Mouse (Mus musculus) v-Abl transformed pro-B cells (cell line): ENCODE measurements around the gene Kctd17.

Experiments
- in situ Hi-C, 2 experiments: fragments of 400-800 bp; cut with MboI; formaldehyde crosslinking; loops; one replicate each; pipeline ENCODE4 v1.15.1; 2025; ENCODE audit not compliant: unreplicated experiment in 2 of 2

The Kctd17 gene

GRCm38 (mm10) chr15:78413719-78414117 is 14.6 kb upstream of the Kctd17 start:
- in situ Hi-C loops, result no loop called here

GRCm38 (mm10) chr15:78414157-78414556 is 14.2 kb upstream of the Kctd17 start:
- in situ Hi-C loops, result no loop called here

DNA sequence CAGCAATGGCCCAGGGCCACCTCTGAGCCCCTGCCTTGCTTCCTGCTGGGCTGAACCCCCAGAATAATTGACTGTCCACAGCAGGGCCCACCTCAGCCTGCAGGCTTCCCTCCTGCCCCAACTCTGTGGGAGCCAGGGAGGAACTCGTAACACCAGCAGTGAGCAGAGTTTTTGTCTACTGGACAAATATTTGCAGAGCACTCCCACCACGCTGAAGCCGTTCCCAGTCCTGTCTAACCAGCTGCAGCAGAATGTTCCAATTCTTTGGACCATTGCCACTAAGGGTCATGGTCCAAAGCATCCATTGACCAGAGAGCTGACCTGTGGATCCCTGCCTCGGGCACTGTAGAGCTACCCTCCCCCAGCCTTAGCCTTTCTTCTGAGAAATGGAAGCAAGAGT is 11.4 kb upstream of the Kctd17 start:
- in situ Hi-C loops, result no loop called here

DNA sequence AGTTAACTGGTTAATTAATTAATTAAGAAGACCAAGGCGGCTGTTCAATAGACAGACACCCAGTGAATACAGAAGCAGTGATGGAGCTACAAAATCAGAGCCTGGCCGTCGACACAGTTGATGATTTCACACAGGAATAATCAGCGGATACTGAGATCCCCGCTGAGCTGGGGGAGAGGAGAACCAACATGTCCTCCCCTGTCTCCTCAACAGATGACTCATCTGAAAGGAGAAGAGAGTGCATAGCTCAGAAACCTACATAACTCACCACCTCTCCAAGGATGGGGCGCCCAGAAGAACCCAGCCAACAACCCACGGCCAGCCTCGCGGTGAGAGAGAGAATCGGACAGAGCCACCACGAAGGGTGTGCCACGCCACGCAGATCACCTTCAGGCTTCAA is 8.0 kb upstream of the Kctd17 start:
- in situ Hi-C loops, result no loop called here

GRCm38 (mm10) chr15:78422046-78422956 is 6.1 kb upstream of the Kctd17 start:
- in situ Hi-C loops, result no loop called here

GRCm38 (mm10) chr15:78424507-78424906 is 3.9 kb upstream of the Kctd17 start:
- in situ Hi-C loops, result no loop called here

- in situ Hi-C loops, result loop anchor here in 1 of 2 experiments (25.0 kb wide), 1 partner anchor 312 kb away; no protein-coding TSS in a partner anchor
Measured at GRCm38 (mm10) chr15:78425230-78425629, 3.1 kb upstream of the Kctd17 start.

DNA sequence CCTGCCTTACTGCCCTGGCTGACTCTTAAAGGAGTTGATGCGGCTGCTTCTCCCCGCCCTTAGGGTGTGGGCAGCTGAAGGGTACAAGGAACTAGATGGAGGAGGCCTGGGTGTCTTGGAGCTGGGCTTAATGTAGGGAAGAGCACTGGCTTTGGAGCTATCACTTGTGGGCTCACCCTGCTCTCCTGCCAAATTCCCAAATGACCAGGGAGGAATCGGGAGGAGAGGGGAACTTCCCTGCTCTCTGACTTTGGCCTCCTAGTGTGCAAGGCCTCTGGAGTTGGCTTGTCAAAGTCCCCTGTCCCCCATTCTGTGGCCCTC is 735 bp downstream of the Kctd17 start:
- in situ Hi-C loops, result loop anchor here in 1 of 2 experiments (25.0 kb wide), 1 partner anchor 308 kb away; no protein-coding TSS in a partner anchor

DNA sequence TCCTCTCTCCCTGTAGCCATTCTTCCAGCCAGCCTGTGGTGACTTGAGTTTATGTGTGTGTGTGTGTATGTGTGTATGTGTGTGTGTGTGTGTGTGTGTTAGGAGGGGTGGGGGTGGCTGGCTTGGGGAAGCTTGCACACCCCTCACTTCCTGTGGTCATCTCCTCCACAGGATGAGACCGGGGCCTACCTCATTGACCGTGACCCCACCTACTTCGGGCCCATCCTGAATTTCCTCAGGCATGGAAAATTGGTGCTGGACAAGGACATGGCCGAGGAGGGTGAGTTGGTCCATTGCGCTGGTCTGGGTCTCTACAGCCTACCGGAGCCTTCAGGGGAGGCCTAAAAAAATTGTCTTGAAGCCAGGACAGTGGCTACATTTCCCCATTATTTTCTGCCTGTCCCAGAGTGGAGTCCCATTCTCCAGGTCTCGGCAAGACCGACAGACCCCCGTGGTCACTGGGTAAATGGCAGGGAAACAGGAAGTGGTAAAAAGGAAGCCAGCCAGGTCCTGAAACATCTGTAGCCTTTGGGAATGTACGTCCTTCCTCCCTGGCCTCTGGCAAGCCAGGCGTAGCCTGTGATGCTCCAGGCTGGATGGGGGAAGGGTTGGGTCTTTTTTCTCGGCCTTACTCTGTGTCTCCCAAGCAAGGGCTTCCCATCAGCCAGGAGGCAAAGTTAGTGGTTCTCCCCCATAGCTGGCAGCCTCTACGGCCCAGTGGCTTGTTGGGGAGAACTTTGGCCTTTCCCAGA is 1.7 kb downstream of the Kctd17 start:
- in situ Hi-C loops, result loop anchor here (10.0 to 25.0 kb wide), 2 partner anchors 245 to 307 kb away; no protein-coding TSS in a partner anchor

GRCm38 (mm10) chr15:78430874-78431273 is 2.5 kb downstream of the Kctd17 start:
- in situ Hi-C loops, result loop anchor here (10.0 to 25.0 kb wide), 2 partner anchors 246 to 306 kb away; no protein-coding TSS in a partner anchor

DNA sequence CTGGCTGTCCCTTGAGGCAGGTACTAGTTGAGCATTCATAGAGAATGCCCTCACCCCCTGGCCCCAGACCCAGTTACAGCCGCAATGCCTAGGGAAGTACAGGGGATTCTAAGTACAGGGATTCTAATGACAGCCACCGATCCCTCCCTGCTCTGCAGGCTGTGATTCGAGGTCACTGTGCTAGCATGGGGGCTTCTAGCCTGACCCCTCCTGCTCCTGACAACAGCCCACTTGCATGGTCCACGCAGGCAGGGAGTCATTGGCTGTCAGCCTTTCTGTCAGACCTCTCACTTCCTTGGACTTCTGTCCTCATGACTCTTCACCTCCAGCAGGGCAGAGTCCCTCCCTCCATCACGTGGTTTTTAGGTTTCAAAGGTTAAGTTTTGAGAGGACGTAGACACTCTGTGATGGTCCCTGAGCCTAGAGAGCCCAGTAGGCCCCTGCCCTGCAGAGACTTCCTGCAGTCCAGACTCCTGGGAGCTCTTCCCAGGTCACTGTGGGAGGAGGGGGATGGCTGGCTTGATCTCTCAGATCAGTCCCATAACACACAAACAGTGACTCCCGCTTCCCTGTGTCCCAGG is 3.3 kb downstream of the Kctd17 start:
- in situ Hi-C loops, result loop anchor here (10.0 to 25.0 kb wide), 2 partner anchors 247 to 306 kb away; no protein-coding TSS in a partner anchor

DNA sequence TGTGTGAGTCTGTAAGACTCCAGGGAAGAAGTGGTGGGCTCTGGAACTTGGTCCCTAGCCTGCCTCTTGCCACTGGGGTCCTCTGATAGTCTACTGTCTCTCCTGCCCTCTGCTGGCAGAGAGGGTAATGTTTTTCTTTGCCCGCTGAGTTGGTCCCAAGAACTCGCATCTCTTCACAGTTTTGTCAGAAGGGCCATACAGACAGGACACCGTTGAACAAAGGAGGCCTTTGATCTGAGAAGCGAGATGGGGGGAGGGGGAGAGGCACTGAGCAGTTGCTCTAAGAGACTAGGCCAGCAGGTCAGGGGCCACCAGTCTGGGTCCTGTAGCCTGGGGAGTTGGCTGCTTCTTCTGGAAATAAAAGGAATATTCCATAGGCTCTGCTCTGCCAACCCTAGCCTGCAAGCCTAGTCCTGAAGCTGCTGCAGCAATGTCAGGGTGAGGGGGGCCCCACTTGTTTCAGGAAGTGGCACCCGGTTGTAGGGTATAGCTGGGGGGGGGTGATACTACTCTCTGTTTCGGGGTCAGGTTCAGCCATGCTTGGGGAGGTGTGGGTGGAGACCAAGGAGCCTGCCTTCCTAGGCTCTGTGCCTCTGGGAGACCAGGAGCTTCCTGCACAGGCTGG is 6.6 kb downstream of the Kctd17 start:
- in situ Hi-C loops, result loop anchor here (10.0 to 25.0 kb wide), 2 partner anchors 250 to 302 kb away; no protein-coding TSS in a partner anchor

- in situ Hi-C loops, result loop anchor here (10.0 to 25.0 kb wide), 2 partner anchors 251 to 302 kb away; no protein-coding TSS in a partner anchor
Measured at GRCm38 (mm10) chr15:78435681-78436080, 7.3 kb downstream of the Kctd17 start.

DNA sequence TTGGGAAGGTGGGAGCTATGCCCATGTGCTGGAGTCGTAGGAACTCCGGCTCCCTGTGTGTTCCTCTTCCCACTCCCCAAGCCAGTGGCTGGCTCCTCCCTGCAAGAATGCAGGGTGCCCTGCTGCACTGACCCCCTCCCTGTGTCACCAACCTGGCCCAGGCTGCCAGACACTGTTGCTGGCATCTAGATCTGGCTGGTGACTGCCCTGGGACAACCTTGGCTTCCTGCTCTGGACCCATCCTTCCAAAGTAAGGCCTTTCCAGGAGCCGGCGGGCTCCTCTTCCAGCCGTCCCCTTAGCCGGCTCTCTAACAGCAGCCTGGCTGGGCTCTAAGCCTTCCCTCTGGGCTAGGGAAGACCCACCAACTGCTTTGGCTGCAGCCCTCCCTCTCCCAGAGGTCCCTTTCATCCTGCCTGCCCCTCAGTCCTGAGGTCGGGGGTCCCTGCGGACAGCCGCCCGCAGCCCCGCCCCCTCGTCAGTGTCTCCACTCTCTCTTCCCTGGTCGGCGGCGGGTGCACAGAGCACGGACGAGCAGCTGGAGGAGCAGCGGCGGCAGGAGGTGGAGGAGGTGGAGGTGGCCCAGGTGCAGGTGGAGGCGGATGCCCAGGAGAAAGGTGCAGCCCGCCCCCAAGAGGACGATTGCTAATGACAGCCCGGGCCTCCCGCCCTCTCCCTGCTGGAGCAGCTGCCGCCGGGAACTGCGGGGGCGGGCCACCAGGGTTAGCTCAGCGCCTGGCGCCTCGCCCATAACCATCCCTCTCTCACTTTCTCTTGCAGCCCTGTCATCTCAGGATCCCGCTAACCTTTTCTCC is 8.2 kb downstream of the Kctd17 start:
- in situ Hi-C loops, result loop anchor here (10.0 to 25.0 kb wide), 2 partner anchors 252 to 301 kb away; no protein-coding TSS in a partner anchor

DNA sequence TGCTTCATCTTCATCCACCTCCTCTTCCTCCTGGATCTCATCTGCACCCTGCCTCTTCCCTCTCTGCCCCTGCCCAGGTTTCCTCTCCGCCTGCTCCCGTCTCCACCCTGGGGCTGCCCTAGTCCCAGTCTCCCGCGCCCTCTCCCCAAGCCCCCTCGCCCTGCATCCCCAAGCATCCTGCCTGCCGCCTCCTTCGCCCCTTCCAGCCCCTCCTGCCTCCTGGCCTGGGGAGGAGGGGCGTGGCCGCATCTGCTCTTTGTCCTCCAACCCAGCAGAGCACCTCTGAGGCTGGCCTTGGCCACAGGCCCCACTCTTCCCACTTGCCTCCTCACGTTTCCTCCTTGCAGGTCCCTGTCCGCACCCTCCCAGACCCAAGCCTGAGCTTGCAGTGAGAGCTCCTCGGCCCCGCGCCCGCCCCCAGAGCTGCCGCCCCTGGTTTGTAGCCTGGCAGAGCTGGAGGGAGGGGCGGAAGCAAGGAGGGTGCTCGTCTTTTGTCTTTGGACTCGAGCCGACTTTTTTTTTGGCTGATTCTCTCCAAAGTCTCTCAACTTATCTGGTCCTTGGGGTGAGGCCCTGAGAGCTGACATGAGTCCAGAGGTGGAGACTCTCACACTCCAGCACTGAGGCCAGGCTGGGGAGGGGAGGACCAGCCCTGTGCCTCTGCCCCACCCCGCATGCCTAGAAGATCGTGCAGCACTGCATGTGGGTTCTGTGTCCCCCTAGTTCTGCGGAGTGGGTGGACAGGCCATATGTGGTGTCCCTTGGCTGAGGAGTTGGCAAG is 9.1 kb downstream of the Kctd17 start:
- in situ Hi-C loops, result loop anchor here (10.0 to 25.0 kb wide), 2 partner anchors 253 to 300 kb away; no protein-coding TSS in a partner anchor

DNA sequence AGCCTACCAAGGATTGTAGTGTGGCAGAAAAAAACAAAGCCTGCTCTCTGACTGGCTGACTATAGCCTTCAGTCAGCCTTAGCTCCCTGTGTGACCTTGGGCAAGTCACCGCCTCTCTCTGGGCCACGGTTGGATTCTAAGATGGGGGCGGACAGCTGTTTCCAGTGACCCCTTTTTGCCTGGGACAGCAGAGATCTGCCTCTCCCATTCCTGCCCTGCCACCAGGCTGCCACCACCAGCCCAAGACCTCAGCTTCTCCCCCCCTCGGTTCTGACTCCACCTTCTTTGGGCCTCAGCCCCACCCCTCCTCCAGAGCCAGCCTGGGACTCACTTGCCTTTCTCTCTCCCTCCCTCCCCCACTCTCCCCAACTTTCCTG is 9.6 kb downstream of the Kctd17 start:
- in situ Hi-C loops, result loop anchor here (10.0 to 25.0 kb wide), 2 partner anchors 253 to 299 kb away; no protein-coding TSS in a partner anchor

- in situ Hi-C loops, result loop anchor here (10.0 to 25.0 kb wide), 2 partner anchors 254 to 299 kb away; no protein-coding TSS in a partner anchor
Measured at GRCm38 (mm10) chr15:78438505-78438904, 10.1 kb downstream of the Kctd17 start.

DNA sequence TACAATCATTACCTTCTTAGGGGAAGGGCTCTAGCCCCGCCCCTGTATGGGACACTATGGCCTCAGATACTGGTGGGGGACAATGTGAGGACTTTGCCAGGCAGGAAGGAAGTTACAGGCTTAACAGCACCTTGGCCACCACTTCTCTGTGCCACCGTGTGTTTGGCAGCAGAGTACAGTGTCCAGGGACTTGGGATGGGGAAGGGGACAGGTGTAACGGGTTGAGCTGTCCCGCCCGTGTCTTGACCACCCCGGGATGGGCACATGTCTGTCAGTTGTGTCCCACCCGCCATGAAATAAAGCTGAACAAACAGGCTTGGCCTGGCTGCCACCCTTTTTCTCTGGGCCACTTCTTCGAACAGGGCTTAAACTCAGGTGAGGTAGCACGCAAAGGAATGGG is 10.6 kb downstream of the Kctd17 start:
- in situ Hi-C loops, result loop anchor here (10.0 to 25.0 kb wide), 2 partner anchors 254 to 298 kb away; no protein-coding TSS in a partner anchor
